Mouse (Mus musculus) brain, embryonic 14.5 days (tissue): ENCODE measurements at regions not wholly inside any gene's neighbourhood (a gene's known extent, or its start where the extent isn't known, plus 50 kb on each side); places are given as distances from the start of the nearest gene placed in this dataset.

Source experiments
- DNase-seq: peaks from one replicate; pipeline ENCODE4 v3.0.0-alpha.2; 2011; ENCODE audit warnings: low read depth
- CTCF ChIP-seq: fragments of 200-500 bp; IDR thresholded peaks from 2 replicates; pipeline ENCODE4 v1.5.1; 2012; ENCODE audit warnings: inconsistent platforms, mild to moderate bottlenecking, moderate library complexity, borderline replicate concordance; ENCODE audit not compliant: insufficient read depth, insufficient read length; ENCODE audit errors: extremely low read depth
- POLR2A ChIP-seq: fragments of 200-500 bp; IDR thresholded peaks from 2 replicates; pipeline ENCODE4 v1.6.1; 2012; ENCODE audit warnings: mild to moderate bottlenecking, inconsistent platforms, borderline replicate concordance; ENCODE audit not compliant: poor library complexity, insufficient read depth, insufficient read length, severe bottlenecking; ENCODE audit errors: extremely low read depth

GRCm38 (mm10) chr11:64609043-64609442, 172.6 kb upstream of the F930015N05Rik start:
- no peak for TF ChIP-seq POLR2A
- no peak for TF ChIP-seq CTCF
- no peak for DNase-seq

GRCm38 (mm10) chr11:64610724-64611123, 174.3 kb upstream of the F930015N05Rik start:
- no peak for DNase-seq
- TF ChIP-seq CTCF (no peak), POLR2A (no peak)

- DNase-seq = no peak
- TF ChIP-seq POLR2A (no peak), CTCF (no peak)
Observed at GRCm38 (mm10) chr11:64615140-64615539, 178.7 kb upstream of the F930015N05Rik start.

- TF ChIP-seq CTCF (no peak), POLR2A (no peak)
- no peak for DNase-seq
Observed at GRCm38 (mm10) chr11:64618631-64619385, 182.4 kb upstream of the F930015N05Rik start.

GRCm38 (mm10) chr11:64627180-64627579, 190.7 kb upstream of the F930015N05Rik start:
- DNase-seq = peak; percentile 27
- TF ChIP-seq CTCF (no peak), POLR2A (no peak)

- DNase-seq = peak; percentile 82
- TF ChIP-seq CTCF (no peak), POLR2A (no peak)
Observed at GRCm38 (mm10) chr11:64640947-64641346, 204.5 kb upstream of the F930015N05Rik start.

GRCm38 (mm10) chr11:64643171-64643570, 206.7 kb upstream of the F930015N05Rik start:
- DNase-seq = no peak
- no peak for TF ChIP-seq CTCF
- no peak for TF ChIP-seq POLR2A

GRCm38 (mm10) chr11:64647938-64648337, 211.5 kb upstream of the F930015N05Rik start:
- TF ChIP-seq POLR2A = no peak
- TF ChIP-seq CTCF = no peak
- DNase-seq = peak; percentile 86

- no peak for TF ChIP-seq CTCF
- no peak for DNase-seq
Observed at GRCm38 (mm10) chr11:64650571-64651282, 214.3 kb upstream of the F930015N05Rik start.

- TF ChIP-seq CTCF = no peak
- TF ChIP-seq POLR2A = no peak
- no peak for DNase-seq
Observed at GRCm38 (mm10) chr11:64652811-64653210, 216.4 kb upstream of the F930015N05Rik start.

GRCm38 (mm10) chr11:64655162-64655561, 218.7 kb upstream of the F930015N05Rik start:
- TF ChIP-seq POLR2A (no peak), CTCF (no peak)

GRCm38 (mm10) chr11:64663166-64663565, 226.7 kb upstream of the F930015N05Rik start:
- TF ChIP-seq POLR2A (no peak), CTCF (no peak)
- peak; percentile 39 for DNase-seq

More at GRCm38 (mm10) chr11:64655162-64655561, 218.7 kb upstream of the F930015N05Rik start:
- no peak for DNase-seq

- DNase-seq = no peak
- TF ChIP-seq CTCF = no peak
- no peak for TF ChIP-seq POLR2A
Observed at GRCm38 (mm10) chr11:64667010-64667409, 230.6 kb upstream of the F930015N05Rik start.
